Mouse (Mus musculus): Measurements from ENCODE around the gene Obscn. TPM values are rescaled to one million over a fixed set of nuclear protein-coding genes. Genes with fewer than 3 reads are reported as not detected.

Gene Obscn
- polyA plus RNA-seq, 1 experiment from 2014 or later: 1.2 TPM

DNA sequence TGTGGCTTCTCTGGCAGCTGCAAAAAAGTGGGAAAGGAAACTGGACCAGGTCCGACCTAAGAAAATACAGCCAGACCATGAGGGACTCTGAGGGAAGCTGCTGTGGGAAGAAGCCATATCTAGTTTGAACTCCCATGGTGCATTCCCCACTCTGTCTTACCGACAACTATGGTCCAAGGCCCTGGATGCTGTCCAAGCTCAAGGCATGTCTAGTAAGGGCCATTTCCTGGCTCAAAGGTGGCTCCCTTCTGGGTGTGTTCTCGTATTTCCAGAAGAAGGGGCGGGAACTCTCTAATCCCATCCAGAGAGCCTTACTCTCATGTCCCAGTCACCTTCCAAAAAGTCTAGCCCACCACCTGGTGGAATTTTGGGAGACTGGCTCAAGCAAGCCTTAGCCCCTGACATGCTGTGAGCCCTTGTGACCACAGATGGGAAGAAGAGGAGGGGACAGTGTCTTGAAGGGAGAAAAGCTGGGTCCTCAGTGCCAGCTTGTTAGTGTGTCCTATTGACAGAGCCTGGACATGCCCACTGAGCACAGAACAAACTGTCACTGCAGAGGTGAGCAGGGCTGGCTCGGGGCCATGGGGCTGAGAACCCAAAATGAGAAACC, 155.7 kb downstream of the Obscn start:
- Histone ChIP-seq H3K4me3 (ENCODE audit: low read depth, low read length) (peak overlapping the region; percentile 14), H3K4me1 (replicated peaks; ENCODE audit: control insufficient read depth, insufficient read depth, low read length) (peaks cover 25% of the 10 kb centered on the region), H3K36me3 (ENCODE audit: control insufficient read depth, insufficient read depth, low read length) (peaks cover 14% of the 10 kb centered on the region)

DNA sequence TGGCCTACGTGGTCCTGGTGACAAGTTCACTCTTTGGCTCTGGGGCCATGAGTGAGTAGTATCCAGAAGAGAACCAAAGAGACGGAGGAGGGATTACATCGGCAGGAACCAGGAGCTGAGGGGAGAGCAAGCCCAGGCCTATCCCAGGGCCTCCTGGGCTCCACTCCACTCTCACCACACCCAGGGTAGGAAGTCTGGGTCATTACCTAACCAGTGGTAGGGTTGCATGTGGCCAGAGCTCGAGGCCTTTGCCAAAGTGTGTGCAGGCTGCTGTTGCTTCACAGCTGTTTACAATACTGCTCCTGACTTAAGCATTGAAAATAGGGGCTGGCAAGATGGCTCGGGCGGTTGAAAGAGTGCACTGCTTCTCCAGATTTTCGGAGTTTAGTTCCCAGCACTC, 156.5 kb downstream of the Obscn start:
- Histone ChIP-seq H3K36me3 (ENCODE audit: control insufficient read depth, insufficient read depth, low read length) (peaks cover 14% of the 10 kb centered on the region), H3K4me2 (peak overlapping the region; percentile 82), H3K27me3 (replicated peaks; ENCODE audit: control insufficient read depth, insufficient read depth, low read length) (no peaks in the 10 kb centered on the region), H3K9ac (ENCODE audit: low read depth, low read length) (peak overlapping the region; percentile 93), H3K4me3 (ENCODE audit: low read depth, low read length) (peak overlapping the region; percentile 89), H3K27ac (ENCODE audit: low read depth, low read length) (no peak overlapping the region), H3K4me1 (replicated peaks; ENCODE audit: control insufficient read depth, insufficient read depth, low read length) (peaks cover 26% of the 10 kb centered on the region), H3K9me3 (ENCODE audit: control insufficient read depth, low read length) (no peaks in the 10 kb centered on the region)
- WGBS: 69% methylated on average over 7 of the region's 7 CpGs
- ATAC-seq (replicated peaks; ENCODE audit: low FRiP score) (no peak), DNase-seq (ENCODE audit: low spot score) (no peak)

More for the DNA sequence above, 155.7 kb downstream of the Obscn start:
- DNase-seq (ENCODE audit: low spot score) (no peak), ATAC-seq (replicated peaks; ENCODE audit: low FRiP score) (no peak)
- H3K9ac ChIP-seq (ENCODE audit: low read depth, low read length): no peak overlapping the region; the same call in 1 of the 2 replicates
- 78% methylated on average over 5 of the region's 5 CpGs for WGBS
- peak overlapping the region; percentile 82 for H3K4me2 ChIP-seq
- no peaks in the 10 kb centered on the region for H3K9me3 ChIP-seq (ENCODE audit: control insufficient read depth, low read length)
- no peaks in the 10 kb centered on the region for H3K27me3 ChIP-seq (replicated peaks; ENCODE audit: control insufficient read depth, insufficient read depth, low read length)
- no peak overlapping the region for H3K27ac ChIP-seq (ENCODE audit: low read depth, low read length)

DNA sequence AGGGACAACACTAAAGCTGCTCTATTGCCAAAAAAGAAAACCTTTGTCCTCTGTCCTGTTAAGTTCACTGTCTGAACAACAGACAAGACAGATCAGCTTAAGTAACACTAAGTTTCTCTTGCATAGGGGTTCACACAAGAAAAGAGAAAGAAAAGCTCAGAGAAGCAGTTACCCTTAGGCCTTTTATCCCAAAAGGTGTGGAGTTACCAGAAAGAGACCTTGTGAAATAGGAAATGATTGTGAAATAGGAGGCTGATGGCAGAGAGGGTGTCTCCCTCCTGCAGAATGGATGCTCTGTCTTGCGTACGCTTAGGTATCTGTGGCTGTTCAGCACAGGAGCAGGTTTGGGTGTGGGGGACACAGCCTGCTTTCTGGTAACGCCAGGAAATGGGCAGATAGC, 157.0 kb downstream of the Obscn start:
- DNase-seq (ENCODE audit: low spot score) (no peak), ATAC-seq (replicated peaks; ENCODE audit: low FRiP score) (no peak)
- H3K9ac ChIP-seq (ENCODE audit: low read depth, low read length): peak overlapping the region; percentile 93
- no peaks in the 10 kb centered on the region for H3K9me3 ChIP-seq (ENCODE audit: control insufficient read depth, low read length)
- H3K27me3 ChIP-seq (replicated peaks; ENCODE audit: control insufficient read depth, insufficient read depth, low read length): no peaks in the 10 kb centered on the region
- no peak overlapping the region for H3K27ac ChIP-seq (ENCODE audit: low read depth, low read length)
- H3K4me1 ChIP-seq (replicated peaks; ENCODE audit: control insufficient read depth, insufficient read depth, low read length): peaks cover 26% of the 10 kb centered on the region
- 51% methylated on average over 3 of the region's 3 CpGs for WGBS
- H3K36me3 ChIP-seq (ENCODE audit: control insufficient read depth, insufficient read depth, low read length): peaks cover 14% of the 10 kb centered on the region
- H3K4me2 ChIP-seq: peak overlapping the region; percentile 82
- peak overlapping the region; percentile 89 for H3K4me3 ChIP-seq (ENCODE audit: low read depth, low read length)

DNA sequence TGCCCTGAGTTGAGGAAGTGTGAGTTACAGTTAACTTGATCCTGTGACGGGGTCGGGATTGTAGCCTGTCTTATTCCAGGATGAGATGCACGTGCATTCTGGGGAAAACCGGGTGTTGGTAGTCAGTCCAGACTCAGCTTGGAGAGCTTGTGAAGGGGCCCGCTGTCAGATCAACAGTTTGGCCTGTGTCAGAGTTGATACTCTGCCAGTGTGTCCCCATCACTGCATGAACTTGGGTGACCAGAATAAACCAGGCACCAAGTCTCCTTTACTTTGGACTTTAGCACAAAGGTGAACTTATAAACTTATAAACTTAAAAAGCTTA, 157.5 kb downstream of the Obscn start:
- Histone ChIP-seq H3K9me3 (ENCODE audit: control insufficient read depth, low read length) (no peaks in the 10 kb centered on the region), H3K27ac (ENCODE audit: low read depth, low read length) (no peak overlapping the region), H3K27me3 (replicated peaks; ENCODE audit: control insufficient read depth, insufficient read depth, low read length) (no peaks in the 10 kb centered on the region), H3K4me2 (peak overlapping the region; percentile 82), H3K36me3 (ENCODE audit: control insufficient read depth, insufficient read depth, low read length) (peaks cover 11% of the 10 kb centered on the region), H3K9ac (ENCODE audit: low read depth, low read length) (peak overlapping the region; percentile 93), H3K4me3 (ENCODE audit: low read depth, low read length) (peak overlapping the region; percentile 89), H3K4me1 (replicated peaks; ENCODE audit: control insufficient read depth, insufficient read depth, low read length) (peaks cover 26% of the 10 kb centered on the region)
- DNase-seq (ENCODE audit: low spot score) (no peak), ATAC-seq (replicated peaks; ENCODE audit: low FRiP score) (0 out of 2 replicates have a peak, but pooled peaks have one; percentile 5)
- WGBS: 1% methylated on average over 5 of the region's 5 CpGs

DNA sequence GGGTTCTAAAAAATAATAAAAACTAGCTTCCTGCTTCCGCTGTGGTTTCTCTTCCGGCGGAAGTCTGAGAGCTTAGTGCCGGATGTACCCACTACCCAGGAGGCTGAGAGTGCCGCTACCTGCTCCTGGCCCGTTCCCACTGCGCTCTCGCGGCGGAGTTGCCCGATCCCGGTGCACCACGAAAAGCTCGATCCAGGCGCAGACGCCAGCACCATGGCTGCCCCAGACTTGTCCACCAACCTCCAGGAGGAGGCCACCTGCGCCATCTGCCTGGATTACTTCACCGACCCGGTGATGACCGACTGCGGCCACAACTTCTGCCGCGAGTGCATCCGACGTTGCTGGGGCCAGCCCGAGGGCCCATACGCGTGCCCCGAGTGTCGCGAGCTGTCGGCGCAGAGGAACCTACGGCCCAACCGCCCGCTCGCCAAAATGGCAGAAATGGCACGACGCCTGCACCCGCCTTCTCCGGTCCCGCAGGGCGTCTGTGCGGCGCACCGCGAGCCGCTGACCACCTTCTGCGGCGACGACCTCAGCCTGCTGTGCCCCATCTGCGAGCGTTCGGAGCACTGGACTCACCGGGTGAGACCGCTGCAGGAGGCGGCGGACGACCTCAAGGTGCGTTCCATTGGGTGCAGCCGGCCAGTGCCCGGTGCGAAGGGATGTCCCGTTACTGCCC, 158.0 kb downstream of the Obscn start, which contains the start of gene Trim11:
Gene Trim11, plus strand, starts transcription at position 67 of the 679 bp plus-strand sequence.
- WGBS: under 1% methylated on average over 64 of the region's 64 CpGs
- no peaks in the 10 kb centered on the region for H3K27me3 ChIP-seq (replicated peaks; ENCODE audit: control insufficient read depth, insufficient read depth, low read length)
- peaks cover 26% of the 10 kb centered on the region for H3K4me1 ChIP-seq (replicated peaks; ENCODE audit: control insufficient read depth, insufficient read depth, low read length)
- peaks cover 10% of the 10 kb centered on the region for H3K36me3 ChIP-seq (ENCODE audit: control insufficient read depth, insufficient read depth, low read length)
- ATAC-seq (replicated peaks; ENCODE audit: low FRiP score) (peak; percentile 76), DNase-seq (ENCODE audit: low spot score) (peak; percentile 78)
- H3K4me2 ChIP-seq: peak within 1 kb of the TSS; percentile 82
- H3K27ac ChIP-seq (ENCODE audit: low read depth, low read length): peak within 1 kb of the TSS; percentile 87
- no peaks in the 10 kb centered on the region for H3K9me3 ChIP-seq (ENCODE audit: control insufficient read depth, low read length)
- peak within 1 kb of the TSS; percentile 93 for H3K9ac ChIP-seq (ENCODE audit: low read depth, low read length)
- H3K4me3 ChIP-seq (ENCODE audit: low read depth, low read length): peak within 1 kb of the TSS; percentile 89

DNA sequence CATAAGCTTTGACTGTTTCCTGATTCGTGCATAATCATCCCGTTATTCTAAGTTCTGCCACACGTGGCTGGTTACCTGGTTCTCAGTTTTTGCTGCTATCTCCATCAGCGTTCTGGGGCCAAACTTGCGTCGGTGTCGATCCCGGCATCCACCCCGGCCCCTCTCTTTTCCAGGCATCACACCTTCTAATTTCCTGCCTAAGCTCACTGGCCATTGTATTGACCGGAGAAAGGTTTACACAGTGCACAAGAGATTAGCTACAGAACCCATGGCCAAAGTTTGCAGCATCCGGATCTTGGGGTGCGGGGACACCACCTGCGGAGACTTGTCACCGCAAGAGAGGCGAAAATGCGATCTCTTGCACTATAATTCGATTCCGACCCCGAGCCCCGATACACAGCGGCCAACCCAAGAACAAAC, 158.6 kb downstream of the Obscn start:
- peaks cover 6% of the 10 kb centered on the region; the same call in 1 of the 2 replicates for H3K36me3 ChIP-seq (ENCODE audit: control insufficient read depth, insufficient read depth, low read length)
- H3K4me2 ChIP-seq: peak overlapping the region; percentile 82
- peaks cover 26% of the 10 kb centered on the region for H3K4me1 ChIP-seq (replicated peaks; ENCODE audit: control insufficient read depth, insufficient read depth, low read length)
- H3K9ac ChIP-seq (ENCODE audit: low read depth, low read length): peak overlapping the region; percentile 93
- H3K4me3 ChIP-seq (ENCODE audit: low read depth, low read length): peak overlapping the region; percentile 89
- no peaks in the 10 kb centered on the region for H3K9me3 ChIP-seq (ENCODE audit: control insufficient read depth, low read length)
- DNase-seq (ENCODE audit: low spot score) (peak; percentile 65), ATAC-seq (replicated peaks; ENCODE audit: low FRiP score) (peak; percentile 27; the same call in 1 of the 2 replicates)
- peak overlapping the region; percentile 87 for H3K27ac ChIP-seq (ENCODE audit: low read depth, low read length)
- WGBS: 1% methylated on average over 21 of the region's 21 CpGs
- no peaks in the 10 kb centered on the region for H3K27me3 ChIP-seq (replicated peaks; ENCODE audit: control insufficient read depth, insufficient read depth, low read length)

DNA sequence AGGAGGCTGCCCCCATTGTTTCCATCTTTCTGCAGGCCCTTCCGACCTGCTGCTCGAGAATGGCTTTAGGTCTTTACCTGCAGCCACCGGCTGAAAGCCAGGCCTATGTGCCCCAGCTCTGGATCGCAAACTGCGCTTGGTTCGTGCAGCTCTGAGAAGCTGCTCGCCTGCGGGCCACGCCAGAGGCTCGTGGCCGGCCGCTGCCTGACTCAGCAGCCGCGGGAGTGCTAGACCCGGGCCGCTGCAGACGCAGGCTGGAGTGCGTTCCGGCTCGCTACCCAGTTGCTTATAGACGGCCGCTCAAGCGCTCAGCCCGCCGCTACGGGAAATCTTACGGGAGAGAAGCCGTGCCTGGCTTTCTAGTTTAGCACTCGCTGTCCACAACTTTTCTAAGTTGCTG, 159.1 kb downstream of the Obscn start:
- H3K27ac ChIP-seq (ENCODE audit: low read depth, low read length): peak overlapping the region; percentile 87
- no peaks in the 10 kb centered on the region for H3K27me3 ChIP-seq (replicated peaks; ENCODE audit: control insufficient read depth, insufficient read depth, low read length)
- H3K9me3 ChIP-seq (ENCODE audit: control insufficient read depth, low read length): no peaks in the 10 kb centered on the region
- peak overlapping the region; percentile 89 for H3K4me3 ChIP-seq (ENCODE audit: low read depth, low read length)
- peak overlapping the region; percentile 93 for H3K9ac ChIP-seq (ENCODE audit: low read depth, low read length)
- ATAC-seq (replicated peaks; ENCODE audit: low FRiP score) (peak; percentile 60; the same call in 1 of the 2 replicates), DNase-seq (ENCODE audit: low spot score) (peak; percentile 63)
- peaks cover 26% of the 10 kb centered on the region for H3K4me1 ChIP-seq (replicated peaks; ENCODE audit: control insufficient read depth, insufficient read depth, low read length)
- 1% methylated on average over 29 of the region's 29 CpGs for WGBS
- 0 out of 2 replicates have a peak, but pooled peaks cover 3% of the 10 kb centered on the region for H3K36me3 ChIP-seq (ENCODE audit: control insufficient read depth, insufficient read depth, low read length)
- peak overlapping the region; percentile 82 for H3K4me2 ChIP-seq

DNA sequence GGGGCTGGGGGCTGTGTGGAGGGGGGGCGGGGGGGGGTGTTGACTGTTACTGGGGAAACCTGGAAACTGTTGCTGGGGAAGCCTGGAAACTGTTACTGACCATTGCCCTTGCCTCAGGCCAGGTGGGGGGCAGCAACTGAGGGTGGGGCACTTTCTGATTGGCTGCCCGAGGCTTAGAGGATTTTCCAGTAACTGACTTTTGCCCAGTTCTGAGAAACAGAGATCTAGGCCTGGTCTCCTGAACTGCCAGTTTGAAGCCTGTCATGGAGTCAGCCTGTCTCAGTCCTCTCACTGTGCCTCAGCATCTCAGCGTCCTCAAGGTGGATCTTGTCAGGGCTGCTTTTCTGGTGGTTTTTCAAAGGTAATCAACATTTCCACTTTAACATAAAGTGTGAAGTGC, 161.8 kb downstream of the Obscn start:
- Histone ChIP-seq H3K9me3 (ENCODE audit: control insufficient read depth, low read length) (no peaks in the 10 kb centered on the region), H3K27me3 (replicated peaks; ENCODE audit: control insufficient read depth, insufficient read depth, low read length) (no peaks in the 10 kb centered on the region), H3K27ac (ENCODE audit: low read depth, low read length) (no peak overlapping the region), H3K4me3 (ENCODE audit: low read depth, low read length) (no peak overlapping the region), H3K36me3 (ENCODE audit: control insufficient read depth, insufficient read depth, low read length) (no peaks in the 10 kb centered on the region), H3K4me1 (replicated peaks; ENCODE audit: control insufficient read depth, insufficient read depth, low read length) (peaks cover 13% of the 10 kb centered on the region), H3K9ac (ENCODE audit: low read depth, low read length) (no peak overlapping the region), H3K4me2 (no peak overlapping the region)
- 72% methylated on average over 3 of the region's 3 CpGs for WGBS
- DNase-seq (ENCODE audit: low spot score): no peak
- ATAC-seq (replicated peaks; ENCODE audit: low FRiP score): no peak
